Mouse (Mus musculus) embryonic facial prominence, embryonic 11.5 days (tissue): ENCODE measurements around the gene Lrsam1. TPM values are rescaled to one million over a fixed set of nuclear protein-coding genes. Genes with fewer than 3 reads are reported as not detected.

ENCODE experiments used
- ATAC-seq: fragments of 200-750 bp; cut with Nextera tagmentation; replicated peaks from 2 replicates; pipeline ENCODE4 v1.8.0; 2017; ENCODE audit warnings: low read depth; ENCODE audit not compliant: insufficient number of reproducible peaks, low FRiP score, low TSS enrichment
- DNase-seq: peaks from one replicate; pipeline ENCODE4 v3.0.0-alpha.2; 2015; ENCODE audit warnings: low spot score
- H3K27ac ChIP-seq: fragments of 300-500 bp; sonication (generic); replicated peaks from 2 replicates; pipeline ENCODE4 v1.5.1; 2014; ENCODE audit warnings: mild to moderate bottlenecking, low read depth, low read length, control low read depth
- H3K27me3 ChIP-seq: fragments of 300-500 bp; sonication (generic); 2 replicates; pipeline ENCODE4 v1.6.1; 2014; ENCODE audit warnings: mild to moderate bottlenecking, low read length, moderate library complexity, mixed read lengths; ENCODE audit not compliant: control insufficient read depth, insufficient read depth
- H3K36me3 ChIP-seq: fragments of 300-500 bp; sonication (generic); replicated peaks from 2 replicates; pipeline ENCODE4 v1.6.1; 2014; ENCODE audit warnings: low read depth, mild to moderate bottlenecking, low read length, moderate library complexity, mixed read lengths; ENCODE audit not compliant: control insufficient read depth, insufficient read depth
- H3K4me1 ChIP-seq: fragments of 300-500 bp; sonication (generic); 2 replicates; pipeline ENCODE4 v1.6.1; 2014; ENCODE audit warnings: low read length, mixed read lengths; ENCODE audit not compliant: control insufficient read depth, insufficient read depth
- H3K4me2 ChIP-seq: fragments of 300-500 bp; sonication (generic); 2 replicates; pipeline ENCODE4 v1.6.1; 2014; ENCODE audit warnings: low read depth, mild to moderate bottlenecking, control low read depth, low read length, moderate library complexity
- H3K4me3 ChIP-seq: fragments of 300-500 bp; sonication (generic); 2 replicates; pipeline ENCODE4 v1.5.1; 2014; ENCODE audit warnings: low read depth, low read length, control low read depth
- H3K9ac ChIP-seq: fragments of 300-500 bp; sonication (generic); replicated peaks from 2 replicates; pipeline ENCODE4 v1.6.1; 2014; ENCODE audit warnings: mild to moderate bottlenecking, control low read depth, low read length
- H3K9me3 ChIP-seq: fragments of 300-500 bp; sonication (generic); replicated peaks from 2 replicates; pipeline ENCODE4 v1.6.1; 2016; ENCODE audit warnings: mild to moderate bottlenecking, low read length, inconsistent platforms, mixed read lengths; ENCODE audit not compliant: control insufficient read depth
- WGBS: fragments of 180-500 bp; shearing (Covaris S2); extraction: QIAGEN DNeasy Blood & Tissue Kit; methylation state at CpG from one replicate; pipeline ENCODE4 v1.1.7; 2014; 5-methylcytosine and 5-hydroxymethylcytosine counted together
- polyA plus RNA-seq: library from polyadenylated mRNA; unstranded; fragments of >200 nt; fragmentation: Nextera tagmentation; extraction: Ambion mirVana; gene quantifications from 2 replicates; pipeline ENCODE4 v1.2.1, GENCODE M21; 2014

Gene Lrsam1
- polyA plus RNA-seq, 1 experiment from 2014 or later = 5.2 TPM

DNA sequence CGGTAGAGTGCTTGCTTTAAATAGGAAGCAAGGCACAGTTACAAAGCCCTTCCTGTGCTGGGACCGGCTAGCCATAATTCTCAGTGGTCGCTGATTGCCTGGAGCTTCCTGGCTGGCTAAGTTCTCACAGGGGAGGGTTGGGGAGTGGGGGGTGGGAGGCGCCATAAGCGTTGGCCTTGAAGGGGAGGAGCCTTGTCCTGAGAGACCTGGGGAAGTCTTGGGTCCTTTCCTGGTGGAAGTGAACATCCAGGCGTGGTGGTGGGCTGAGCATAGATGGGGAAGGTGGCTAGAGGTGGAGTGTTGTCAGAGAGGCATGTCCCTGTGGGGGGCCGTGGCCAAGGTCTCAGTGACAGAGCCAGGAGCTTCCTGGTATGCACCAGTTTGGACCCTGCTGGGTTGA lies 76.7 kb downstream of the Lrsam1 start:
- Histone ChIP-seq H3K4me2 (no peak overlapping the region), H3K27me3 (no peaks in the 10 kb centered on the region), H3K9ac (no peak overlapping the region), H3K4me3 (no peak overlapping the region), H3K27ac (peak overlapping the region; percentile 63; the same call in 1 of the 2 replicates), H3K36me3 (no peaks in the 10 kb centered on the region), H3K4me1 (peaks cover 26% of the 10 kb centered on the region), H3K9me3 (no peaks in the 10 kb centered on the region)
- ATAC-seq (no peak), DNase-seq (peak; percentile 58)
- 21% methylated on average over 7 of the region's 7 CpGs for WGBS

DNA sequence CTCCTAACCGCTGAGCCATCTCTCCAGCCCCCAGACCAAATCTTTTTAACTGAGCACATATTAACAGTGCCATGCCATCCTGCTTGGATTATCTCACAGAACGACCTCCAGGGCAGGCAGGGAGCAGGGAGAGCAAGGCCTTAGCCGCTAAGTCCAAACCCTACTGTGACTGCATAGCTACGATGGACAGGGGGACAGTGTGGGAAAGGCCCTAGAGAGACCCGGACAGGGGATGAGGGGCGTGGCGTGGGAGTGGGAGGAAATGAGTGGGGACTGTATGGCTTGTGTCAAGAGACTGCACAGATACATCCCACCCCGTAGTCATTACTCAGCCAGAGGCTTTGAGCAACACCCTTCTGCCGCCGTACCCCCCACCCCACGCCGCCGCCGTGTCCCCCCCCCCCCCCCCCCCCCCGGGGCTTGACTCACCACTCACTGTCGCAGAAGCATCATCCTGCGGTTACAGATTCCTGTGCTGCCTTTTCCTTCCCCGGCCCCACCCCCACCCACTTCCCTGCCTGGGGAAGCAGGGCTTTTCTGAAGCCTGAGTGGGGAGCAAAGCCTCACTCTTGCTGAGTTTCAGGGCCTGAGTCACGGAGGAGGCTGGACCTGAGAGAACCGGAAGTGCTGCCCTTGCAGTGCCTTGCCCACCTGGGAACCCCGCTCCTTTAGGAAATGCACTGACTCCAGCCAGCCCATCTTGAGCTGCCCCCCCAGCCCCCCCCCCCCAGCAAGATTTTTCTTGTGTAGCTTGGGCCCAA lies 79.0 kb downstream of the Lrsam1 start:
- WGBS = 45% methylated on average over 12 of the region's 21 CpGs
- DNase-seq (peak; percentile 40), ATAC-seq (no peak; the same call in 1 of the 2 replicates)
- Histone ChIP-seq H3K36me3 (no peaks in the 10 kb centered on the region), H3K4me2 (no peak overlapping the region), H3K9me3 (no peaks in the 10 kb centered on the region), H3K27ac (no peak overlapping the region; the same call in 1 of the 2 replicates), H3K4me3 (no peak overlapping the region), H3K27me3 (no peaks in the 10 kb centered on the region), H3K9ac (no peak overlapping the region), H3K4me1 (peaks cover 22% of the 10 kb centered on the region)

DNA sequence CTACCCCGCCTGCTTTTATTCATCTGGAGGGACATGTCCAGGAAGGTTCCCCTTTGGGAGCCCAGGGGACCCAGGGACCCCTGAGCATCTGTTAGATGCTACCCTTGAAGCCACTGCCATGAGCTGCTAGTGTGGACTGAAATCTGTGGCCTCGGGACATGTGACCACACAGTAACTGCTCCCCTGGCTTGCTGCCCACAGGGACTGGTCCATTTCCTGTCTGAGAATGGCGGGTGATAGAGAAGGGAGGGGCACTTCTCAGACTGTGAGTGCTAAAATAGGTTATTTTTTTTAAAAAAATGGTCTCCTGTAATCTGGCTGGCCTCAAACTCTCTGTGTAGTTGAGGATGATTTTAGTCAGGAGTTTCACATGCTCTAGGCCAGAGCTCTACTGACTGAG lies 79.7 kb downstream of the Lrsam1 start:
- WGBS = 32% methylated on average over 3 of the region's 3 CpGs
- peaks cover 22% of the 10 kb centered on the region for H3K4me1 ChIP-seq
- H3K27me3 ChIP-seq = no peaks in the 10 kb centered on the region
- H3K9me3 ChIP-seq = no peaks in the 10 kb centered on the region
- peak overlapping the region; percentile 16; the same call in 1 of the 2 replicates for H3K27ac ChIP-seq
- DNase-seq (no peak), ATAC-seq (no peak)
- H3K36me3 ChIP-seq = no peaks in the 10 kb centered on the region
- H3K9ac ChIP-seq = no peak overlapping the region
- H3K4me3 ChIP-seq = no peak overlapping the region
- no peak overlapping the region for H3K4me2 ChIP-seq

- 30% methylated on average over 6 of the region's 6 CpGs for WGBS
- Histone ChIP-seq H3K27me3 (no peaks in the 10 kb centered on the region), H3K9ac (peak overlapping the region; percentile 28), H3K36me3 (no peaks in the 10 kb centered on the region), H3K4me1 (peaks cover 22% of the 10 kb centered on the region), H3K27ac (peak overlapping the region; percentile 16; the same call in 1 of the 2 replicates), H3K4me2 (no peak overlapping the region), H3K4me3 (no peak overlapping the region), H3K9me3 (no peaks in the 10 kb centered on the region)
- ATAC-seq (no peak), DNase-seq (no peak)
Observed at GRCm38 (mm10) chr2:32881054-32881453, 80.4 kb downstream of the Lrsam1 start.

DNA sequence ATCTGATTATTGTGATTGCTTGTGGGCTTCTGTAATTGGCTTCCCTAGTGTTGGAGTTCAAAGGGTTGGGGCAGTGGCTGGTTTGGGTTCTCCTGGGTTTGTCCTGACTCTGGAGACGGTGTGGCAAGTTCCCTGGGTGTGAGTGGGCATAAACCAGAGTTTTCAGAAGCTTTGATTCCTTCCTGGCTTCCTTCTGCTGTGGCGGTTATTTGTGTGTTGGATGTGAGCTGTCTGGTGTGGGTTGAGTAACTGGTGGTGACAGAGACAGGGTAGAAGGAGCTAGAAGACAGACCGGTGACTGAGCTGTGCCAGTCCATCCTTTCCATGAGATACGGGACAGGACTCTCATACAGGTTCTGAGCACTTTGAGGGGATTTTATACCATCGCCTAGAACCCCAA lies 81.8 kb downstream of the Lrsam1 start:
- Histone ChIP-seq H3K27me3 (no peaks in the 10 kb centered on the region), H3K27ac (0 out of 2 replicates have a peak overlapping the region, but pooled peaks have one; percentile 0), H3K4me2 (0 out of 2 replicates have a peak overlapping the region, but pooled peaks have one; percentile 3), H3K9me3 (no peaks in the 10 kb centered on the region), H3K36me3 (no peaks in the 10 kb centered on the region), H3K4me1 (peaks cover 25% of the 10 kb centered on the region), H3K9ac (no peak overlapping the region), H3K4me3 (no peak overlapping the region)
- no peak for DNase-seq
- ATAC-seq = no peak
- WGBS = 79% methylated on average over 5 of the region's 5 CpGs

GRCm38 (mm10) chr2:32878396-32878795 lies 83.0 kb downstream of the Lrsam1 start:
- Histone ChIP-seq H3K36me3 (no peaks in the 10 kb centered on the region), H3K4me1 (peaks cover 25% of the 10 kb centered on the region), H3K4me3 (0 out of 2 replicates have a peak overlapping the region, but pooled peaks have one; percentile 76), H3K9me3 (no peaks in the 10 kb centered on the region), H3K27me3 (no peaks in the 10 kb centered on the region), H3K9ac (peak overlapping the region; percentile 32; the same call in 1 of the 2 replicates), H3K4me2 (peak overlapping the region; percentile 19; the same call in 1 of the 2 replicates), H3K27ac (no peak overlapping the region)
- DNase-seq = no peak
- 41% methylated on average over 3 of the region's 3 CpGs for WGBS
- ATAC-seq = no peak

DNA sequence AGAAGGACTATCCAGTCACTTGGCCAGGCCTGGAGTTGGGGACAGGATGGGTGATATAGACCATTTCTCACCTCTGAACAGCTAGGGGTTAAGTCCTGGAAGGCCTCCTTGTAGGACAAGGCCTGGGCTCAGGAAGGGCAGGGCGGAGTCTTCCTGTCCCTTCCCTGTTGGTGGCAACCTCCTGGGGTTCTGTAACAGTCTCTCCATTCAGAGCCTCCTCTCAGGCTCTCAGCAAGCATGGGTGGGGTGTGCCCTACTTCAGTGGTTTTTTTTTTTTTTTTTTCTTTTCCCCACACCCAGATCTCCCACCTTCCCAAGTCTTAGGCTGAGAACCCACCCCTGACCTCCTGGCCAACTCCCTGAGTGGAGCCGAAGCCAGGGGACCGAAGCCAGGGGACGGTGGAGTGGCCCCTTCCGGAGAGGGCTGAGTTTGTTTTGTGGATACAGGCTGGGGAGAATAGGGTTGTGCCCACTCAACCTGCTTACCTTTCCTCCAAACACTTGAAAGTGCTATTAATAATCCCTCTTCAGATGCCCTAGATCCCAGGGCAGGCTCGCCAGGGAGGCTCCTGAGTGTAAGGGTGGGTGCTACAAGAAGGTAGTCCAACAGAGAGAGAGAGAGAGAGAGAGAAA lies 83.5 kb downstream of the Lrsam1 start:
- H3K4me1 ChIP-seq = peaks cover 25% of the 10 kb centered on the region
- H3K36me3 ChIP-seq = no peaks in the 10 kb centered on the region
- H3K27ac ChIP-seq = no peak overlapping the region
- peak overlapping the region; percentile 96 for H3K9ac ChIP-seq
- 47% methylated on average over 6 of the region's 6 CpGs for WGBS
- ATAC-seq (no peak), DNase-seq (no peak)
- H3K4me2 ChIP-seq = peak overlapping the region; percentile 96
- no peaks in the 10 kb centered on the region for H3K27me3 ChIP-seq
- H3K9me3 ChIP-seq = no peaks in the 10 kb centered on the region
- peak overlapping the region; percentile 76 for H3K4me3 ChIP-seq

- ATAC-seq (no peak), DNase-seq (no peak)
- H3K4me2 ChIP-seq = peak overlapping the region; percentile 96
- H3K27ac ChIP-seq = peak overlapping the region; percentile 20; the same call in 1 of the 2 replicates
- no peaks in the 10 kb centered on the region for H3K36me3 ChIP-seq
- peak overlapping the region; percentile 96 for H3K9ac ChIP-seq
- H3K27me3 ChIP-seq = no peaks in the 10 kb centered on the region
- 22% methylated on average over 5 of the region's 5 CpGs for WGBS
- H3K4me1 ChIP-seq = peaks cover 24% of the 10 kb centered on the region
- H3K4me3 ChIP-seq = peak overlapping the region; percentile 76
- H3K9me3 ChIP-seq = no peaks in the 10 kb centered on the region
Observed at GRCm38 (mm10) chr2:32877303-32877702, 84.1 kb downstream of the Lrsam1 start.
